Mouse (Mus musculus): ENCODE results near the gene Ndufs8.

Gene Ndufs8

GRCm38 (mm10) chr19:3912337-3913204, at the start of gene Ndufs8:
Gene Ndufs8 (minus strand): TSS chr19:3912774.
- no peak; the same call in 1 of the 2 replicates for TF ChIP-seq GATA4 (IDR thresholded peaks at IDR 0.05; ENCODE audit: insufficient replicate concordance, low read length)

DNA sequence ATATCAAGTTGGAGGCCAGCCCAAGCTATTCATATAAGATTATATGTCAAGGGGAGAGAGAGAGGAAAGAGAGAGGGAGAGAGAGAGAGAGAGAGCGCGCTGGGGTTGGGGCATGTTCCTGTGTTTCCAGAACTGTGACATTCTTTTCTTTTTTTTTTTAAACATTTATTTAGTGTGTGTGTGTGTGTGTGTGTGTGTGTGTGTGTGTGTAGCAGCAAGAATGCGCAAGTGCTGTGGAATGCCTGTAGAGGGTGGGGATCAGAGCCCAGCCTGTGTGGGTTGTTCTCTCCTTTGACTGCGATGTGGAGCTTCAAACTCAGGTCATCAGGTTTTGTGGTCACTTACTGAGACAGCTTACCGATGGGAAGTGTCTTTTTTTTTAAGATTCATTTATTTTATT, 47.6 kb upstream of the Ndufs8 start:
- TF ChIP-seq GATA4 (IDR thresholded peaks at IDR 0.05; ENCODE audit: insufficient replicate concordance, low read length) = no peak

GRCm38 (mm10) chr19:3959030-3959429, 46.5 kb upstream of the Ndufs8 start:
- TF ChIP-seq GATA4 (IDR thresholded peaks at IDR 0.05; ENCODE audit: insufficient replicate concordance, low read length) = no peak

DNA sequence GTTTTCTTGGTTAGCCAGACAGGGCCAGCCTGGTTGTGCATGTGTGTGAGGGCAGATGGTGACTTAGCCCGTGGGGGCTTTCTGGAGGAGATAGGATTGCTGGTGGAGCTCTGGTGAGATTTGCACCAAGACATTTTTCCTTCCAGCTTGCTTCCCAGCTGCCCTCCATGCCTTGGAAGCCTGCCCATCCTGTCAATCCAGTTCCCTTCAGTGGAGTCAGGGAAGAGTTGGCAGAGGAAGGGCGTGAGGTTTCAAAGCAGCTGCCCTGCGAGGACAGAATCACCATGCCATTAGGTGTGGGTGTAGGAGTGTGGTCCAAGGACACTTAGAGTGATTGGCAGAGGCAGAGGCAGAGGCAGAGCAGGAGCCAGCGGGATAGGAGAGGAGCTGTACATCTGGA, 45.9 kb upstream of the Ndufs8 start, which contains the start of gene Aldh3b3:
TSS of gene Aldh3b3 (plus strand) at position 176 of the 400 bp plus-strand sequence.
- TF ChIP-seq GATA4 (IDR thresholded peaks at IDR 0.05; ENCODE audit: insufficient replicate concordance, low read length) = no peak

DNA sequence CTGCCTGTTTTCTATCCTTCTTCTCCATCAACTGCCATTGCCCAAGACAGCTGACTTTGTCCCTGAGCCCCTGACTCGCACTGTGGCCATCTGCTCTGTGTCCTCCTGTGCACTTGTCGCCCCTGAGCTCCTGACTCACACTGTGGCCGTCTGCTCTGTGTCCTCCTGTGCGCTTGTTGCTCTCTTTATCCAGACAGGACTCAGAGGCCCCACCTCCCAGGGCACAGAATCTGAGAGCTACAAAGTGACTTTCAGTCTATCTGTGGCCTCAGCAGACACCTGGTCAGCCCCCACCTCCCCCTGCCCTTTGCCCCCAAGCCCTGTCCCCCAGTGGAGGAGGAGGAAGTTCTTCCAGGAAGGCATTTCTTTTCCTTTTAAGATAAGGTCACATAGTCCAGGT, 43.2 kb upstream of the Ndufs8 start:
- TF ChIP-seq GATA4 (IDR thresholded peaks at IDR 0.05; ENCODE audit: insufficient replicate concordance, low read length) = no peak

GRCm38 (mm10) chr19:3955033-3955432, 42.5 kb upstream of the Ndufs8 start:
- no peak for TF ChIP-seq GATA4 (IDR thresholded peaks at IDR 0.05; ENCODE audit: insufficient replicate concordance, low read length)

DNA sequence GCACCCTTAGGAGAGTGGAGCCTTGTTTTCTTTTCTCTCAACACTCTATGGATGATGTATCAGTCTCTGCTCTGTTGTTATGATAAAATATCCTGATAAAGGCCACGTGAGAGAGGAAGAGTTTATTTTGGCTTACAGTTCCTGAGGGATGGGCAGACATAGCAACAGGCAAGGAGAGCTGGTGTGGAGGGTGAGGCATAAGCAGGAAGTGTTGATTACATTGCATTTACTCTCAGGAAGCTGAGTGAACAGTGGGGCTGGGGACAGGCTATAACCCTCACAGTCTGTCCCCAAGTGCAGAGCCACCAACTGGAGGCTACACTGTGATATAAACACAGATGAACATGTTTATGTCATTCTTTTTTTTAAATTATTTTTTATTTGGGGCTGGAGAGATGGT, 39.5 kb upstream of the Ndufs8 start:
- TF ChIP-seq GATA4 (IDR thresholded peaks at IDR 0.05; ENCODE audit: insufficient replicate concordance, low read length) = no peak

DNA sequence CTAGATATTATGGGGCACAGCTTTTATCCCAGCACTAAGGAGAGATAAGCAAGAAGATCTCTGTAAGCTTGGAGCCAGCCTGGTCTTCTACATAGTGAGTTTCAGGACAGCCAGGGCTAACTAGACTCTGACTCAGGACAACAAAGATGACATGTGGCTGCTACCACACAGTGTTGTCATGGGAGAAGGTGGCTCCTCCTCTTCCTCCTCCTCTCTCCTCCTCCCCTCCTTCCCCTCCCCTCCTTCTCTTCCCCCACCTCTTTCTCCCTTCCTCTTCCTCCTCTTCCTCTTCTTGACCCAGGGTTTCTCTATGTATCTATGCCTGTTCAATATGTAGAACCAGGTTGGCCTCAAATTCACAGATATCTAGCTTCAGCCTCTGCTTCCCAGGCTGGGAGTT, 38.9 kb upstream of the Ndufs8 start:
- no peak for TF ChIP-seq GATA4 (IDR thresholded peaks at IDR 0.05; ENCODE audit: insufficient replicate concordance, low read length)

GRCm38 (mm10) chr19:3950331-3950730, 37.8 kb upstream of the Ndufs8 start:
- no peak for TF ChIP-seq GATA4 (IDR thresholded peaks at IDR 0.05; ENCODE audit: insufficient replicate concordance, low read length)

GRCm38 (mm10) chr19:3948546-3948945, 36.0 kb upstream of the Ndufs8 start:
- TF ChIP-seq GATA4 (IDR thresholded peaks at IDR 0.05; ENCODE audit: insufficient replicate concordance, low read length) = no peak

GRCm38 (mm10) chr19:3947813-3948212, 35.2 kb upstream of the Ndufs8 start:
- TF ChIP-seq GATA4 (IDR thresholded peaks at IDR 0.05; ENCODE audit: insufficient replicate concordance, low read length) = no peak

DNA sequence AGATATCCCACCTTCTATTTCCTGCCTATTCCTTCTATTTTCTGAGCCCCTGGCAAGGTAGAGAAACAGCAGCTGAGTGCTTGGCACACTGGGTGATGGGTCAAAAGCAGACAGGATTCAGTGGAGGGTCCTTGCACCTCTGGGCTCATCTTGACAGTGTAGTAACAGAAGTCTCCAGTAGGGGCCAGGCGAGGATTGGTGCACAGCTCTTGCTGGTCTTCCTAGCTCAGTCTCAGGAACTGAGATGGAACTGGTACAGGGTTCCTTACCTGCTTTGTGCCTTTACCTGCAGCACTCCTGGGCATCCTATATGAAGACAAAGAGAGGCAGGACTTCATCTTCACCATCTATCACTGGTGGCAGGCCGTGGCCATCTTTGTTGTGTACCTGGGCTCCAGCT, 34.1 kb upstream of the Ndufs8 start:
- TF ChIP-seq GATA4 (IDR thresholded peaks at IDR 0.05; ENCODE audit: insufficient replicate concordance, low read length) = no peak

DNA sequence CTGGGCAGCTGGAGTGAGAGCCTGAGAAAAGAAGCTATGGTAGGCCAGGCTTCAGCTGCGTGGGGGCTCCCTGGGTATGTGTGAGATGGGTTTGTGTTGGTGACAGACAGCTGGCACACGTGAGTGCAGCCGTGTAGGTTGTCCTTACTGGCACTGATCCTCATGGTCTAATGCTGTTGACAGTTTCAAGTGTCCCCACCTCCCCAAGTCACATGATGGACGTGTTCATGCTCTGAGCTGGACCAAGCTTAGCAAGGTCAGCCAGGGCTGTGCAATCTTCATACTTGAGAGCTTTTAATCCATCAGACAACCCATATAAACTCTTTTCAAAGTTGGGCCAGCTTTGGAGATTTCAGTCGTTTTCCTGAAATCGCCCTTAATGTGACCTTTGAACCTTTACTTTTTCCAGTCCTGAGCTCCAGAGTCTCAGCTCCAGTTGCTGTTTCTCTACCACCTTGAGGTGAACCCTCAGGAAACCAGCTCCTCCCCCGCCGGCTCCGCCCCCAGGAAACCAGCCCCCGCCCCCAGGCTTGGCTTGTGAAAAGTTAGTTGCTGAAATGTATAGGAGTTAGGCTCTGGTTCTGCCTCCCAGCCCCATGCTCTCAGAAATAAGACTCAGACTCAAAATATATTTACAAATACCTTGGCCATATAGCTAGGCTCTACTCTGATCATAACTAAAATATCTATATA, 33.4 kb upstream of the Ndufs8 start:
- TF ChIP-seq GATA4 (IDR thresholded peaks at IDR 0.05; ENCODE audit: insufficient replicate concordance, low read length) = no peak

DNA sequence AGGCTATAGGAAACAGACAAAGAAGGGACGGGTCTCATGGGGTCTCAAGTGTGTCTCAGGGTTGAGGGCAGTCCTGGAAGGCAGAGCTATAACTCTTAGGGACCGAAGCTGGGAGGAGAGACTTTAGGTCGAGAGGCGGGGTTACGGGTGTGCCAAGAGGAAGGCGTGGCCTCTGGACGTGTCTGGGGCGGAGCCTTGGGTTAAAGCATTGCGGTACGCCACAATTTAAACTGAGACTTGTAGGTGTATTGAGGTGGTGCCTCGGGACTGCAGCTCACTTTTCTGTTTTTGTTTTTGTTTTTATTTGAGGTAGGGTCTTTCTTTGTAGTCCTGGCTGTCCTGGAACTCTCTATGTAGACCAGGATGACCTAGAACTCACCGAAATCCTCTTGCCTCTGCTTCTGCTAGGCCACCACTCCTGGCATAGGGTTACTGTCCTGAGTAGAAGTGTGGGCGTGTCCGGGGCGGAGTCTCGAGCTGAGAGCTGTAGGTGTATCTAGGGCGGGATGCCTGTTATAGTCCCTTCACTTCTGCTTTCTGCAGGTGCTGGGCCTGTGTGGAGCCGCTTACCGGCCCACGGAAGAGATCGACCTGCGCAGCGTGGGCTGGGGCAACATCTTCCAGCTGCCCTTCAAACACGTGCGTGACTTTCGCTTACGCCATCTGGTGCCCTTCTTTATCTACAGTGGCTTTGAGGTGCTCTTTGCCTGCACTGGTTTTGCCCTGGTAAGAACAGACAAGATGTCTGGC, 30.6 kb upstream of the Ndufs8 start:
- no peak for TF ChIP-seq GATA4 (IDR thresholded peaks at IDR 0.05; ENCODE audit: insufficient replicate concordance, low read length)

- TF ChIP-seq GATA4 (IDR thresholded peaks at IDR 0.05; ENCODE audit: insufficient replicate concordance, low read length) = no peak
Observed at GRCm38 (mm10) chr19:3942315-3942714, 29.7 kb upstream of the Ndufs8 start.
